Mouse (Mus musculus) embryonic facial prominence, embryonic 11.5 days (tissue): Measurements from ENCODE around the gene Hmcn2. TPM values are rescaled to one million over a fixed set of nuclear protein-coding genes. Genes with fewer than 3 reads are reported as not detected.

Experiments used
- ATAC-seq: fragments of 200-750 bp; cut with Nextera tagmentation; replicated peaks from 2 replicates; pipeline ENCODE4 v1.8.0; 2017; ENCODE audit warnings: low read depth; ENCODE audit not compliant: insufficient number of reproducible peaks, low FRiP score, low TSS enrichment
- DNase-seq: peaks from one replicate; pipeline ENCODE4 v3.0.0-alpha.2; 2015; ENCODE audit warnings: low spot score
- H3K27ac ChIP-seq: fragments of 300-500 bp; sonication (generic); replicated peaks from 2 replicates; pipeline ENCODE4 v1.5.1; 2014; ENCODE audit warnings: mild to moderate bottlenecking, low read depth, low read length, control low read depth
- H3K27me3 ChIP-seq: fragments of 300-500 bp; sonication (generic); 2 replicates; pipeline ENCODE4 v1.6.1; 2014; ENCODE audit warnings: mild to moderate bottlenecking, low read length, moderate library complexity, mixed read lengths; ENCODE audit not compliant: control insufficient read depth, insufficient read depth
- H3K36me3 ChIP-seq: fragments of 300-500 bp; sonication (generic); replicated peaks from 2 replicates; pipeline ENCODE4 v1.6.1; 2014; ENCODE audit warnings: low read depth, mild to moderate bottlenecking, low read length, moderate library complexity, mixed read lengths; ENCODE audit not compliant: control insufficient read depth, insufficient read depth
- H3K4me1 ChIP-seq: fragments of 300-500 bp; sonication (generic); 2 replicates; pipeline ENCODE4 v1.6.1; 2014; ENCODE audit warnings: low read length, mixed read lengths; ENCODE audit not compliant: control insufficient read depth, insufficient read depth
- H3K4me2 ChIP-seq: fragments of 300-500 bp; sonication (generic); 2 replicates; pipeline ENCODE4 v1.6.1; 2014; ENCODE audit warnings: low read depth, mild to moderate bottlenecking, control low read depth, low read length, moderate library complexity
- H3K4me3 ChIP-seq: fragments of 300-500 bp; sonication (generic); 2 replicates; pipeline ENCODE4 v1.5.1; 2014; ENCODE audit warnings: low read depth, low read length, control low read depth
- H3K9ac ChIP-seq: fragments of 300-500 bp; sonication (generic); replicated peaks from 2 replicates; pipeline ENCODE4 v1.6.1; 2014; ENCODE audit warnings: mild to moderate bottlenecking, control low read depth, low read length
- H3K9me3 ChIP-seq: fragments of 300-500 bp; sonication (generic); replicated peaks from 2 replicates; pipeline ENCODE4 v1.6.1; 2016; ENCODE audit warnings: mild to moderate bottlenecking, low read length, inconsistent platforms, mixed read lengths; ENCODE audit not compliant: control insufficient read depth
- WGBS: fragments of 180-500 bp; shearing (Covaris S2); extraction: QIAGEN DNeasy Blood & Tissue Kit; methylation state at CpG from one replicate; pipeline ENCODE4 v1.1.7; 2014; 5-methylcytosine and 5-hydroxymethylcytosine counted together
- polyA plus RNA-seq: library from polyadenylated mRNA; unstranded; fragments of >200 nt; fragmentation: Nextera tagmentation; extraction: Ambion mirVana; gene quantifications from 2 replicates; pipeline ENCODE4 v1.2.1, GENCODE M21; 2014

The Hmcn2 gene
- polyA plus RNA-seq, 1 experiment from 2014 or later: 0.10 TPM

DNA sequence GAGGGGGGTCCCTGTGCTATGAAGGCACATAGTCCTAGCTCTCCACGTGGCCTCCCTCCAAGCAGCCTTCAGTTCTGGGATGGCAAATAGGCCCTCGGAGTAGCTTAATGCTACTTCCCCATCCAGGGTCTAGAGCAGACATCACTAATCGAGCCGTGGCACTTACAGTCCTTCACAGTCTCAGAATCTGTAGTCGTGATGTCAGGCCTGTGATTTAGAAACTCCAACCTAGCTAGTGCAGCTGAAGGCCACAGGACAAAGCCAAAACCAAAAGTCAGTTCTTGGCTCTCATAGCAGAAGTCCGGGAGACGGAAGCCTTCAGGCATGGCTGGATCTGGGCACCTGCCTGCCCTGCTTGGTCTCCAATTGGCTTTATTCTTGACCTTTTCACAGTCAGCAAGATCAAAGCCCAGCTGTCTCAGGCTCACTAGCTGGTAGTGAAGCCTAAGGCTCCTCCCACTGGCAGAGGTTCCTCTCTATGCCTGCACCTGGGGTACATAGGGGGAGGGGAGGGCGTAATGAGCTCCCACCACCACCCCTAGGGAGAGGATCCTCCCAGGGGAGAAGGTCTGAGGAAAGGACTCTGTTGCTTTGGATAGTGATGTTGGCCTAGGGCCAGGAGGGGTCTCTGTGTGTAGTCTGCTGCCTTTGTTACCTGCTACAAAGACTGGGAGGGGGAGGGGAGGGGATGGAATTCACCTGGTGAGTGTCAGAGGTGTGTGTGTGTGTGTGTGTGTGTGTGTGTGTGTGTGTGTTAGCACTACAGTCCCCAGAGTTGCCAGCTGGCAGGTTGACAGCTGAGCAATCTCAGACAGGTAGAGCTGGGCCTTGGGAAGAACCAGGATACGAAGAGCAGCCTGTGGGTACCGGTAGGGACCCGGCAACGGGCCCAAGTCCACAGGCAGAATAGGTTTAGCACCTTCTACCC is 163.3 kb downstream of the Hmcn2 start:
- no peak overlapping the region for H3K27ac ChIP-seq
- WGBS: 78% methylated on average over 12 of the region's 12 CpGs
- no peak for ATAC-seq

DNA sequence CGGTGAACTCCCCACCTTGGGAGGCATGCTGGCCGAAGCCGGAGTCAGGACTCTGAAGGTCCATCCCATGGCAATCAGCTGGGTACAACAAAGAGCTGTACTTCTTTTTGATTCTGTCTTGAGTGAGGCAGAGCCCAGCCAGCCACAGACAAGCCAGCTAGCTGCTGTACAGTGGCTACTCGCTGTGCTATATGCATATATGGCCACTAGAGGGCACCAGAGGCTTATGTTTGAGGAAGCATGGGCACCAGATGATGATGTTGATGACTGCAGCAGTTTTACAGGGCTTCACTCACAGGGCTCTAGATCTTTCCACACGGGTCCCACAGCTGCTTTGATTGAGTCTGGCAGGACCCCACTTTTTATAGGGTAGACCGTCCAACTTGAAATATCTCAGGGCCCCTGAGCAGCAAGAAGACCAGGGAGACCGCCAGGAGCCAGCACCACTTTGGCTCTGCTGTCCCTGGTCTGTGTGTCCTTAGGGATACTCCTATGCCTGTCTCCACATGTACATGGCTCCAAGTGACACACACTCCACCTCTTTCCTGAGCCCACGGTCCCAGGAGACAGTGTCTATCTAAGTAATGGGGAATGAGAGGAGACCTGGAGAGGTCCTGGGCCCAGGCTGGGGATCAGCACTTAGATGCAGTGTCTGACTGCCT is 168.8 kb downstream of the Hmcn2 start:
- H3K9ac ChIP-seq: no peak overlapping the region
- no peaks in the 10 kb centered on the region for H3K4me1 ChIP-seq
- H3K36me3 ChIP-seq: no peaks in the 10 kb centered on the region
- no peak overlapping the region for H3K27ac ChIP-seq
- H3K27me3 ChIP-seq: no peaks in the 10 kb centered on the region
- no peak overlapping the region for H3K4me3 ChIP-seq
- 31% methylated on average over 8 of the region's 8 CpGs for WGBS
- no peaks in the 10 kb centered on the region for H3K9me3 ChIP-seq
- 0 out of 2 replicates have a peak, but pooled peaks have one; percentile 68 for ATAC-seq
- DNase-seq: peak; percentile 95
- no peak overlapping the region for H3K4me2 ChIP-seq

More for the DNA sequence above, 163.3 kb downstream of the Hmcn2 start:
- no peak overlapping the region for H3K4me3 ChIP-seq
- H3K4me1 ChIP-seq: no peaks in the 10 kb centered on the region
- H3K4me2 ChIP-seq: no peak overlapping the region
- no peak for DNase-seq
- no peaks in the 10 kb centered on the region for H3K9me3 ChIP-seq
- no peaks in the 10 kb centered on the region for H3K36me3 ChIP-seq
- no peaks in the 10 kb centered on the region for H3K27me3 ChIP-seq
- no peak overlapping the region for H3K9ac ChIP-seq

DNA sequence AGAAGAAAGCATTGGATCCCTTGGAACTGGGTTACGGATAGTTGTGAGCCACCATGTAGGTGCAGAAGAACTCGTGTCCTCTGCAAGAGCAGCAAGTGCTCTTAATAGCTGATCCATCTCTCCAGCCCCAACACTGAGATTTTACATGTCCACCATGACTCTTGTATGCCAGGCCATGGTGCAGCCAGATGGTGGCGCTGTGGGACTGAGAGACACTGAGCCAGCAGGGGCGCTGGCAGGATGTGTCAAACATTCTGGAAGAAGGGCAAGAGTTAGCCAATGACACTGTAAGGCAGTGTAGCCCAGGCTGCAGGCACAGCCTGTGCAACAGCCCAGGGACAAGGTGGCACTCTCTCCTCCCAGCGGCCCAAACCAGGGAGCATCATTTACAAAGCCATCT is 170.0 kb downstream of the Hmcn2 start:
- H3K9me3 ChIP-seq: no peaks in the 10 kb centered on the region
- H3K4me3 ChIP-seq: no peak overlapping the region
- H3K4me2 ChIP-seq: no peak overlapping the region
- no peak overlapping the region for H3K27ac ChIP-seq
- 22% methylated on average over 5 of the region's 5 CpGs for WGBS
- no peaks in the 10 kb centered on the region for H3K27me3 ChIP-seq
- DNase-seq (peak; percentile 88), ATAC-seq (peak; percentile 52; the same call in 1 of the 2 replicates)
- no peaks in the 10 kb centered on the region for H3K36me3 ChIP-seq
- H3K9ac ChIP-seq: no peak overlapping the region
- H3K4me1 ChIP-seq: no peaks in the 10 kb centered on the region

GRCm38 (mm10) chr2:31489166-31489565 is 175.0 kb downstream of the Hmcn2 start:
- no peaks in the 10 kb centered on the region; the same call in 1 of the 2 replicates for H3K27me3 ChIP-seq
- no peak overlapping the region for H3K27ac ChIP-seq
- 0 out of 2 replicates have a peak, but pooled peaks cover 2% of the 10 kb centered on the region for H3K4me1 ChIP-seq
- H3K4me2 ChIP-seq: no peak overlapping the region
- H3K9me3 ChIP-seq: no peaks in the 10 kb centered on the region
- H3K9ac ChIP-seq: no peak overlapping the region
- ATAC-seq: no peak
- H3K36me3 ChIP-seq: no peaks in the 10 kb centered on the region
- DNase-seq: no peak
- no peak overlapping the region for H3K4me3 ChIP-seq
- 48% methylated on average over 12 of the region's 12 CpGs for WGBS

GRCm38 (mm10) chr2:31490556-31490955 is 176.3 kb downstream of the Hmcn2 start:
- Histone ChIP-seq H3K27ac (no peak overlapping the region), H3K4me2 (no peak overlapping the region), H3K4me1 (0 out of 2 replicates have a peak, but pooled peaks cover 2% of the 10 kb centered on the region), H3K9me3 (no peaks in the 10 kb centered on the region), H3K27me3 (no peaks in the 10 kb centered on the region; the same call in 1 of the 2 replicates), H3K4me3 (no peak overlapping the region), H3K9ac (no peak overlapping the region), H3K36me3 (no peaks in the 10 kb centered on the region)
- 91% methylated on average over 2 of the region's 2 CpGs for WGBS
- DNase-seq (no peak), ATAC-seq (no peak)

GRCm38 (mm10) chr2:31492308-31492707 is 178.1 kb downstream of the Hmcn2 start:
- Histone ChIP-seq H3K36me3 (no peaks in the 10 kb centered on the region), H3K9me3 (no peaks in the 10 kb centered on the region), H3K27me3 (no peaks in the 10 kb centered on the region; the same call in 1 of the 2 replicates), H3K27ac (no peak overlapping the region), H3K4me1 (peaks cover 4% of the 10 kb centered on the region), H3K4me2 (no peak overlapping the region), H3K9ac (no peak overlapping the region), H3K4me3 (no peak overlapping the region)
- 95% methylated on average over 8 of the region's 8 CpGs for WGBS
- no peak for DNase-seq
- no peak for ATAC-seq

GRCm38 (mm10) chr2:31493243-31493642 is 179.0 kb downstream of the Hmcn2 start:
- H3K27me3 ChIP-seq: no peaks in the 10 kb centered on the region; the same call in 1 of the 2 replicates
- H3K9me3 ChIP-seq: no peaks in the 10 kb centered on the region
- peaks cover 4% of the 10 kb centered on the region for H3K4me1 ChIP-seq
- DNase-seq: no peak
- H3K9ac ChIP-seq: no peak overlapping the region
- no peak overlapping the region for H3K27ac ChIP-seq
- no peak overlapping the region for H3K4me2 ChIP-seq
- WGBS: 43% methylated on average over 11 of the region's 11 CpGs
- ATAC-seq: no peak
- H3K36me3 ChIP-seq: no peaks in the 10 kb centered on the region
- H3K4me3 ChIP-seq: no peak overlapping the region

- H3K4me2 ChIP-seq: no peak overlapping the region
- H3K4me3 ChIP-seq: no peak overlapping the region
- no peaks in the 10 kb centered on the region for H3K36me3 ChIP-seq
- H3K9me3 ChIP-seq: no peaks in the 10 kb centered on the region
- H3K27me3 ChIP-seq: peaks cover 3% of the 10 kb centered on the region
- no peak for DNase-seq
- no peak overlapping the region for H3K9ac ChIP-seq
- H3K27ac ChIP-seq: no peak overlapping the region
- 62% methylated on average over 5 of the region's 5 CpGs for WGBS
- no peak for ATAC-seq
- peaks cover 4% of the 10 kb centered on the region for H3K4me1 ChIP-seq
Observed at GRCm38 (mm10) chr2:31494315-31494714, 180.1 kb downstream of the Hmcn2 start.
